Mouse (Mus musculus): ENCODE measurements at regions not wholly inside any gene's neighbourhood (a gene's known extent, or its start where the extent isn't known, plus 50 kb on each side); places are given as distances from the start of the nearest gene placed in this dataset.
A peak's percentile ranks its signal among the peaks of the same experiment; 100 is the strongest.

DNA sequence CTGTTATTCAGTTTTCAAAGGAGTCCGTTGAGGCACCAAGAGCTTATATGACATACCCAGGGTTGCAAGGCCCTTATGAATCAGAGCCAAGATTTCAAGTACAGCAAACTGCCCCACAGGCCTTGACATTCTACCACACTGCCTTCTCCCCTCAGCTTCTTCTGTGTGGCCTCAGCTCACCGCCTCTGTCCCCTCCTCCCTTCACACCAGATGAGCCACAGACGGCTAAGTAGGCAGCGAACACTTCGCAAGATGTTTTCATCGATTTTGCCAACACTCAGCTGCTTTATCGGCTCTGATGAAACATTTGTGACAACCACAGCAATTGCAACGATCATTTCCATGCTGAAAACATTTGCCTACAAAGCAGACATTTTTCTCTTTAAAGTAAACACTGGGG, 556.7 kb downstream of the Insc start:
- no peak for DNase-seq

DNA sequence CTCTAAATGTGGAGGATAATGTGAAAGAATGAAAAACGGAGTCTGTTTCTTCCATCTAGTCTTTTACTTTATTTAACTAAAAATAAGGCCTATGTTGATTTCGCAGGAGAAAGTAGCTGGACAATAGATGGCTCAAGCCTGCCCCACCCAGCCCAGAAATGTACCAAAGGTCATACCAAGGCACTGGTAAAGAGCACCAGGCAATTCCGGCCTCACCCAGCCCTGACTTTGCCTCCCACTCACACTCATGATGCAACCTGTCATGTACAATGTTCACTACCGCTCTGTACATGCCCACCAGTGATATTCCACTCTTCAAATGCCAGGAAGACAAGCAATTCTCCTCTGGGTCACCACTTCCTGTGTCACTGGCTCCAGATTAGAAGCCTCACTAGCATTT, 564.9 kb downstream of the Insc start:
- no peak for DNase-seq

DNA sequence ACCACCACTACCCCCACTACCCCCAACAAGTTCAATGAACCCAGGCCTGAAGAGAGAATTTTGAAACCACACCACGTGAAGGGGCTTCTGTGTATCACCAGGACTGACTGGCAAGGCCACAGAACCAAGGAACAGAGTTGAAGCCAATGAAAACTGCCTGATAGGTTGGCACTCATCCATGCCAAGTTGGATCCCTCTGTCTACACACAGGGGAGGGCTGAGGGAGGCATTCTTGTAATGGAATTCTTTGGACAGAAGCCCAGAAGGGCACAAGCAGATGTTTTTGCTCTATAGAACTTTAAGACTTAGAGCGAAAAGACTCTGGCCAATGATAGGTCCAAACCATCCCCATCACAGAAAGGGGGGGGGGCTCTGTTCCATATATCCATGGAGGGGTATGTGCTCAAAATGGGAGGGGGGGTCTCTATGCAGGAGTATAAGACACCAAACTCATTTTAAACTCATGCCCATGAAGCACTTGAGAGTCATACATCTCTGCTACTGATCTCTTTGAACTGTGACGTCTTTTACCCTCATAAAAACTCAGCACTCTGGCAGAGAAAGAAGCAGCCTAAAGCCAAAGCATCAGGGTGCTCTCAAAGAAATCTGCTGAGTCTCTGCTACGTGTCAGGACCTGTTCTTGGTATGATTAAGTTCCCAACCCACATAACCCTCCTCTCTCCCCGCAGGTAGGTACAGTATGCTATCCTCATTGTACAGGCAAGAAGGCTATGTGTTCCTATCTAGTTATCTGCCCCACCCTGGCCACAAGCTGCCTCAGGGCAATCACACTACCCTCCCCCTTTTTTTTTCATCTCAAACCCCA, 567.1 kb downstream of the Insc start:
- peak; percentile 28 to 43 for DNase-seq

DNA sequence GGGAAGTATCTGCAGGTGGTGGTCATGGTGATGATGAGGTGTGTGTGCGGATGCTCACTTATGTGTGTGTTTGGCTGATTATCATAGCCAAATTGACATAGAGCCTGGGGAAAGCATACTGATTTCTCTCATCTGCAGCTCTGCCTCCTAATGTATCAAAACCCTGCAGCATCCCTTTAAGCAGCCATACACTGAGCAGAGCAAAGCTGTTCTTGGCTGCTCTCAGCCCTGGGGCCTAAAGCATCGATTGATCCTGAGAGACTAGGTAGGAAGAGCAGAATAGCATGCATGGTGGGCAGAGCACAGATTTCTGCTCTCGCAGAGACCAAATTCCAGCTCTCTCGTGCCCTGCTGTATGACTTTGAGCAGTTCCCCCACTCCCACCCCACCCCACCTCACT, 576.0 kb downstream of the Insc start:
- no peak for DNase-seq

DNA sequence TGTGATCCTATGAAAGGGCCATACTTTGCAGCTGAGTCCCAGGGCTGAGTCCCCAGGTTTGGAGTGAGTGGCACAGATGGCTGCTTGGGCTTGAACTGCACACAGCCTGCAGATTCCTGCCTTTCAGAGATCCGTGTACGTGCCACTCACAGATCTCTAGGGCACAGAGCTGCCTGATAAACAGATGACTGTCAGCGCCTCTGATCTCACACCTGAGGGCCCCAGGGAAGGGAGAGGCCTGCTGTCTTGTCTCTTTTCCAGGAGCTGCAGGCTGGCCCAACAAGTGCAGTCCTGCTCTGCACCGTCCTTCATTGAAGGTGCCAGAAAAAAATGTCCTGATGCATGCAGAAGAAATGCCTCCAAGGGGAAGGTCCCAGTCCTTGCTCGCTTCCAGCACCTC, 579.5 kb downstream of the Insc start:
- DNase-seq = no peak

DNA sequence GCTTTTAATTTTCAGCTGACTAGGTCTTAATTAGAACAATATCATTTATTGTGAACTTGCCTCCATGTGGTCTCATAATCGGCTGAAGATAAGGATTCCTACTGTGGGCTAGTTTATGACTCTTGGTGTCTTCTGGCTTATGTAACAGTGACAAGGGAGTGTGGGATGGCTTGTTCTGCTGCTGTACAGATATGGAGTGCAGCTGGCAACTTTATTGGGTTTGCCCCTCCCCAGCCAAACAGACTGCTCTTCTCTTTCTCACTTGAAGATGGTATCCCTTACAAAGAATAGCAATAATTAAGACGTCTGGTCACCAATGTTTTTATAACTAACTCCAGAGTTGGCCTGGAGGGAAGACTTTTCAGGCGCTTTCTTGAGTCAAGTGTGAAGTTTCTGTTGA, 584.8 kb downstream of the Insc start:
- DNase-seq = no peak

DNA sequence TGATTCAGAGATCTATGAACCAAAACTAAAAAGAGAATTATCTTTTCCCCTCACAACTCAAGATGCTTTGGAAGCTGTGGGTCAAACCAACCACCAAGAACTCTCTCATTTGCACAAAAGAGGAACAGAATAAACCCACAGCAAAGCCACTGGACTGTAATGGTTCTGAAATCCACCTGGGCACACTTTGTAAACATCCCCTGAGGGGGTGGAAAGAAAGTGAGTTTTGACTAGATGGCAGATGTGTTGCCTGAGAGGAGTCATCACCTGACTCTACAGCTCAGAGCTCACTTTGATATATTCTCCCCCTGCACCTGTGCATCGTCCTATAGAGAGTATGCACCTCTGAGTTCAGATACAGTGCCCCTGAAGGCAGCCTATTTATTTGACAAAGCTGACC, 588.2 kb downstream of the Insc start:
- DNase-seq = no peak

DNA sequence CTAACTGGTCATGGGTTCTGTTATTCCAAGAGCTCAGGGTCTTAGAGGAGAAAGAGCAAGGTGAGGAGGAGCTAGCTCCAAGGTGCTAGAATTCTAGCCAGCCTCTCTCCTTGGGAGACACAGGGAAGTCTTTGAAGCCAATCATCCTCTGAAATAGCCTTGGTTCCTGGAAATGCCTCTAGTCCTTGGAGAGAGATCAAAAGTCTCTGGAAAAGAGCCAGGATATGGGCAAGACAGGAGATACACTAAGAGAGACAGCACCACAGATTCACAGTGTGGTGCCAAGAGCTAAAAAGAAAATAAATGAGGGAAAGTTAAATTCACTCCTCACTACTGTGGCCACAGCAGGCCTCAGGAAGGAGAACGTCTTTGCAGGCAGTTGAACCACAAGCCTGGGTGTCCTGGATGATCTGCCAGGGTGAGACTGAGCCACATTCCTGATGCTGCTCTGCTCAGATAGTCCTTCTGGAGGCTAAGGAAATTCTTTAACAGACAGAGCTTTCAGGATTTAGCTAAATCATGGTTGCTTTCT, 589.6 kb downstream of the Insc start:
- peak; percentile 63 to 77 for DNase-seq

DNA sequence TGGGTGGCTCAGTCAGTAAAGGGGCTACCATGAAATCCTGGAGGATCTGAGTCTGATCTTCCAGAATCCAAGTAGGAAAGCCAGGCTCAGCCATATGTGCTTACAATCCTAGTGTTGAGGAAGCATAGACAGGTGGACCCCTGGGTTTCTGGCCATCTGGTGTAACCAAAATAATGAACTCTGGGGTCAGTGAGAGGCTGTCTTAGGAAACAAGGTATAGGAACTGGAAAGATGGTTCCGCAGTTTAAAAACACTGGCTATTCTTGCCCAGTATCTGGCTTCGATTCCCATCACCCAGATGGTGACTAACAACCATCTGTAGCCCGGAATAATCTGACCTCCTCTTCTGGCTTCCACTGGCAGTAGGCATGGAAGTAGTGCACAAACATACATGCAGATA, 591.6 kb downstream of the Insc start:
- peak; percentile 20 to 44 for DNase-seq

DNA sequence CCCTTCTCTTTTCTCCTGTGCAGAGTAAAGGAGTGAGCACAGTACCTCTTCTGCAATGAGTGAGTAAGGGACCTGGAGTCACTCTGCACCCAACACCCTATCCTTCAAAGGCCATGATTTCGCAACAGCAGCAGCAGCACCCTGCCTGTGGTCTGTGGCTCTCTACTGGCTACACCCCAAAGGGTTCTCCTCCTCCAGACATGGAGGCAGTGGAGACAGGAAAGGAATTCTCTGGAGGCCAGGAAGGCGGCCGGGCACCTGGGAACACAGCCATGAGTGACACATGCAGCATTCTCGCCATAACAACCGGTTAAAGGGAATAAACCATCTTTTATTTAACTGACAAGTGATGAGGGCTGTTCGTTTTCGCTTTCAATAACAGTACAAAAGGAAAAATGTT, 596.7 kb downstream of the Insc start:
- DNase-seq = peak; percentile 34 to 62

DNA sequence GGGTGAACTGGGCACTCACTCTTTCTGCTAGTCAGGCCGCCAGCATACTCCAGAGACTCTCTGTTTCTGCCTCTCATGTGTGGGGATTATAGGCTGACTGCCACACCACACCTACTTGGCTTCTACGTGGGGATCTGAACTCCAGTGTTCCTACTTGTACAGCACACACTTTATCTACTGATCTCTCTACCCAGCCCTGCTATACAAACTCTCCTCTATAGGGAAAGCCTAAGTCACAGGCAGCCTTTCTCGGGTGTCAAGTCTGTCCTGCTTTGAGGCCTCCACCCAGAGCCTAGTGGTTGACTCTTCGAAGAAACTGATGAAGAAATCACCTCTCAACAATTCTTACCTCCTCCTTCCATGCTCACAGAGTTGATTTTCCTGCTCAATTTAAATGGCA, 597.5 kb downstream of the Insc start:
- DNase-seq = no peak

DNA sequence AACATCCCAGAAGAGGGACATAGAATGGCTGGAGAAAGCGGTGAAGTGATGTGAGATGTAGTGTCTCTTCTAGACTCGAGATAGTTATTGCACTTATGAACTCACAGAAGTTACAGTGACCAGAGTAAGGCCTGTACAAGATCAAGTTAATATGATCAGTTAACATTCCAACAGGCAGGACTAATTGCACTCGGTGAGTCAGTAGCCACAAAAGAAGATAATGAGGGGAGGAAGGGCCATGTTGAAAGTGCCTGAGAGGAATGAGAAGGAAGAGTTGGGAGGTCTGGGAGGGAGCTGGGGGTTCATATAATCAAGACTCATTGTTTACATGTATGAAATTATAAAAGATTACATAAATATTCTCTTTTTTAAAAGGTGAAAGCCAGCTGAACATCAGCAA, 602.3 kb downstream of the Insc start:
- DNase-seq = no peak

DNA sequence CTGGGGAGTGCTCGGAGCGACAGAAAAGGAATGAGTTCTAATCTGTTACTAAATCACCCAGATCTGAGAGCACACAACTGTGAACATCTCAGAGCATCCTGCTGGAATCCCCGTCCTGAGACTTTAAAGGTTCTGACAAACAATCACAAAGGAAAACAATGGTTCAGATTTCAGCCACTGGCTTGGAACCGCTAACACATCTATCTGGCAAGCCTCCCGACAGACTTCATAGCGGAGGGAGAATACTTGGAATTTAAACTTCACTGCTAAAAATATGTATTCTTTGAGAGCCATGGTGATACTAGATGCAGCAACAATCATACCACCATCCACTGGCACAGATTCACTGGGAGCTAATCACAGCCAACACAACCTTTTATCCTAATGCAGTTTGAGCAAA, 615.2 kb downstream of the Insc start:
- no peak for DNase-seq

DNA sequence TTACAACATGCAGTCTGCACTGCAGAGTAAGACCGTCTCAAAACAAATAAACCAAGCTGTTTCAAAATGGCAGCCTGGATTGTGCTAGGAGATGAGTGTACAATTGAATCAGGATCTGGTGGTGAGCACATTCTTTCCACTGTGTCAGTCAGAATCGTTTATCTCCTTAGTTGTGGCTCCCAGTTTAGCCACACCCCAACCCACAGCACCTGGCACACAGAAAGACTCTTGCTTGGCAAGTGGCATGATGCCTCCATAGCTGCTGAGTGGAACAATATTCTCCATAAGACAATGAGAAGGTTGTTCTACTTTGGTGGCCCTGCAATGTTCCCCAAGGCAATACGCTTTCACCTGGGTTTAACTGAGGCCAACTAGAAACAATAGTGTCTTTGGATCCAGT, 616.6 kb downstream of the Insc start:
- no peak for DNase-seq

DNA sequence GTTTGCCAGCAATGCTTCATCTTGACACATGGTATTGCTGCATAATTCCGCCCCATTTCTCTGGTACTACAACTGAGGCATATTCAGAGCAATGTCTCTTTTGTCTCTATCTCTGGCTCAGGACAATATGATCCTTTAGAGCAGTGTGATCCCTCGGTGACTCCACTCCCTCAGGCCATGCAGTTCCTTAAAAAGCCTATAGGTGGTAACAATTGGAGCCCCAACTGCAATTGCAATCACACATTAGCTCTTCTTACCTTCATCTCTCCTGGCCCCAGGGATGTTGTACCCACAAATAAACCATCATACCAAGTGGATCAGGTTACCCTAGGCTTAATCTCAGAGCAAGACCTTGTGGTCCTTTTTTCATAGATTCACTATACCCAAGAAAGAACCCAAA, 618.6 kb downstream of the Insc start:
- DNase-seq = no peak

DNA sequence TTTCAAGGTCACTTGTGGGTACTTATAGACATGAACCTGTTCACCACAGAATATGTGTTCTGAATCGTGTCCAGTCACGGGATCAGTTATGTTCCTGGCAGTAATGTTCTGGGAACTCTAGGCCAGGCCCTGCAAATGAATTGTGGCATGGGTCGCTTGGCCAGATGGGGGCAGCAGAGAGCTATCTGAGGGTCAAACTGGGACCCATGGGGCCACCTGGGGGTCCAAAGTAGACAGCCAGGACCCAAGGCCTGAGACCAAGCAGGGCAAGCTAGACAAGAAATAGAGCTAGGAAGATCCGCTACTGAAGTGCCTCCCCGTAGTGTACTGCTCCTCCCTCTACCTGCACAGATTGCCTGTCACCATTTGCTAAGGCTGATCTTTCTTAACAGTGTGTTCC, 623.4 kb downstream of the Insc start:
- peak; percentile 82 for DNase-seq

DNA sequence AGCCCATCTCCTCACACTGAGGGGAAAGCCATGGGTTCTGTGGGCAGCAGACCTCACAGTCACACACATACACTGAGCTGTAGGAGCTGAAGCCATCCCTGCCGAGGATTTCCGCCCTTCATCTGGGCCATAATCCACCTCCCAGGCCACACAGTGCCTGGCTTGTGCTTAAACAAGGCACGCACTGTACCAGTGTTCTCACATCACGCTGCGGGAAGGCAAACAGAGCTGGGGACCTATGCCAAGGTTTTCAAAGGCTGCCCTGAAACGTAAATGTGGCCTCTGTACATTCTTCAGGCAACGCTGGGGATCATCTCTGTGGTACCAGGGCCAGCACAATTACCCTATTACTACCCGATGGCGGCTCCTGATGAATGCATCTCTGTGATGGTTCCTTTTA, 627.6 kb downstream of the Insc start:
- peak in 1 of 2 experiments; percentile 50 for DNase-seq

DNA sequence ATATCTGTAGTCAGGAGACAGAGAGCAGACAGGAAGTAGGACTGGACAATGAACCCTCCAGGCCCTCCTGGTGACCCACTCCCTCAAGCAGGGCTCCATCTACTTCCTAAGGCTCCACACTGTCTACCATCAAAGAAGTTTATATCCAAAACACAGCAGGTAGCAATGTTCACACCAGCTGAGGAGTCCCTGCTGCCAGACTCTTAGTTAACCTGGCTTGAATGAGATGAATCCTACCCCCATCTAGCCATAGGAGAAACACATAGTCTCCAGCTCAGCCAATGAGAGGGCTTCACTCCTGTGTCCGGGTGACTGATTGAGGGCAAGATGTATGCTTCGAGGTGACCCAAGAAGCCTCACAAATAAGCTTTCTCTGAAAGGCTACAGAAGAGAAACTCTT, 629.4 kb downstream of the Insc start:
- DNase-seq = no peak

DNA sequence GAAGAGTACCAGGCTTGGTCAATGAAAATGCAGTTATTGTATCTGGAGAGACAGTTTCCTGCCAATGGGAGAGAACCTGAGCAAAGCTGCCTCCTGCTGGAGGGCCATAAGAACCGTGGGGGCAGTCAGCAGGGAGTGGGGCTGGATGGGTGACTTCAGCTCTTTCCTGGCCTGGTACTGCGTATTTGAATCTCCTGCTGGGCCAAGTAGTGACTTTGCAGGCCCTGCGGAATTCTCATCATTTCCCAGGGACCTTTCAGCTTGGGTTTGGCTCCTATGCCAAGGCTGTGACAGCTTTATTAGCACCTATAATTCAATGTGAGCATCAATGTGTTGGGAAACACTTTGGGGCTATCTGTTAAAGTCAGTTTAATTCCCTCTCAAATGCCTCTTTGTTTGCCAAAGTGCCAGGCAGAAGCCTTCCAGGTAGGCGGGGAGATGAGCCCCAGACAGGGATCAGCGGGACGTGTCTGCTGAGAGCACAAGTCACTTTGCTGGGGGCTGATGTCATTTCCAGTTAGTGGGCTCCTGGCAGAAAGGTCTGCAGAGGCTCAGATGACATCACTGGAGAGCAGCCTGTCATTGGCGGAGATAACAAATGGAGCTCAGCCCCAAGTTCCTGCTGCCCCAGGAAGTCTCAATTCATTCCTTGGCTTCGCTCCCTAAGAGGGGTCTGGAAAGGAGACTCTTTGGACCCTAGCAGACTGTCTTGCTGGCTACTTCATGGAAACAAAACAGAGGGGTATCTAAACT, 630.5 kb downstream of the Insc start:
- no peak for DNase-seq

DNA sequence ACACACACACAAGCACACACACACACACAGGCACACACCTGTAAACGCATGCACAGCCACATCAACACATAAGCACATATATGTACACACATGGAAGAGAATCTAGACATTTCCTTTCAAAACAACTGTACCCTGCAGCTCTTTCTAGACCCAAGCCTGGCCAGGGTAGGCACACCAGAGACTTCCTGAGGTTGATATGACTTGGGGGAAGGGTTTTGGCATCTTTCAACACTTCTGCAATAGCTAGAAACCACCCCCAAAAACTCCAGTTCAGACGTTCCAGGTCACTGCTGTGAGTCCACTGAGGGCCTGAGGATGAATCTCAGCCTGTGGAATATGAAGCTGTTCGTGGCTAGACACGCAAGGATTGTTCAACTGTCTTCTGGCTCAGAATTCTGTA, 632.6 kb downstream of the Insc start:
- DNase-seq = no peak

DNA sequence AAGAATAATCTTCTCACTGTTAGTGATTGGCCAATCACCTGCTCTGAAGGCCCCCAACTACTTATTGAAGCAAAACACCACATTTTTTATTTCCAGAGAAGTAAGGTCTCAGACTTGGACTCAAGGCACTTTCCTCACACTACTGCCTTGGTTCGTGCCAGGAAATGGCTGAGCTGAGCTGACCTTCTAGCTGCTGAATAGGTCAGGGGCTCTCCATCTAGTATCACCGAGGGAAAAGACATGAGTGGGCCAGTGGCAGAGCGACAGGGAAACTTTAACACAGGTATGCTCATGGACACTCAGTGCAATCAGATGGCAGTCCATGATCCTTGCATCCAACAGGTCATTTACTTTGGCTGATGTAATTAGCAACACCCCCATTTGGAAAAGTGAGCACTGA, 635.3 kb downstream of the Insc start:
- DNase-seq = no peak

DNA sequence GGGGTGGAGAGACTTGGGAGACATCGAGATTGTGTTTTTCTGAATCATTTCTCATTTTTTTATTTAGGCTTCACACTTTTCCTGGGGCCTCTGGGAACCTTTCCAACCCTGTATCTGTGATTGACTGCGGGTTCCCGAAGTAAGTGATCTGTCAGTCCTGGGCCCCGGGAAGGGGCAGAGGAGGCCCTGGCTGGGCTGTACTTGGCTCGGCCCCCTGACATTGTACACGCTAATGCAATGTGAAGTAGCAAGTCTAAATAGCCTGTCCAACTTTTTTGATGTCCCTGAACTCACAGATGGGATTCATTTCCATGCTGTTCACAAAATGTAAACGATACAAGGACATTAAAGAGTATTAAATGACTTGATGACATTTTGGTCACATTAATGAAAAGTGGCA, 636.1 kb downstream of the Insc start:
- peak in 1 of 2 experiments; percentile 26 for DNase-seq

DNA sequence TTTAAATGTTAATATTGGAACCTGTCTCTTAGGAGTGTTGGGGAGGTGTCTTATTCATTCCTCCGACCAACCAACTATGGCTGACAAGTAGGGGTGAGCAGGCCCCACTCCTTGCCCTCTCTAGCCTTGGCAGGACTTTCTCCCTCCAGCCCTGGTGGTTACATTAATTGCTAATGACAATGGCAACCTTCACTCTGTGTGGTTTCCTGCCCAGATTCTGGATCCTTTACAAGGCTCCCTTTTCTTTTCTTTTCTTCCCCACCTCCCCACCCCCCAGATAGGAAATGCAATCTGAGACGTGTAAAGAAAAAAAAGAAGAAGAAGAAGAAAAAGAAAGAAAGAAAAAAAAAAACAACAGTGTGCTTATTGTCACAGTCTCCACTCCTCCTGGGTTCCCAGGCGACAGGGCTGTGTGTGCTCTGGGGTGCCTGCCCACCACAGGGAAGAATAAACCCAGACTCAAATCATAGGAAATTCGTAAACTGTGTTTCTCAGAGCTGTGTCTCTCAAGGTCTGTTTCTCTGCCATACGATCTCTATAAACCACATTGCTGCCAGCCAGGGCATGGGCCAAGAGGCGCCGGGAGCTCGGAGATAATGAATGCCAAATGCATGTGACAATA, 637.6 kb downstream of the Insc start:
- DNase-seq = peak; percentile 25 to 42

DNA sequence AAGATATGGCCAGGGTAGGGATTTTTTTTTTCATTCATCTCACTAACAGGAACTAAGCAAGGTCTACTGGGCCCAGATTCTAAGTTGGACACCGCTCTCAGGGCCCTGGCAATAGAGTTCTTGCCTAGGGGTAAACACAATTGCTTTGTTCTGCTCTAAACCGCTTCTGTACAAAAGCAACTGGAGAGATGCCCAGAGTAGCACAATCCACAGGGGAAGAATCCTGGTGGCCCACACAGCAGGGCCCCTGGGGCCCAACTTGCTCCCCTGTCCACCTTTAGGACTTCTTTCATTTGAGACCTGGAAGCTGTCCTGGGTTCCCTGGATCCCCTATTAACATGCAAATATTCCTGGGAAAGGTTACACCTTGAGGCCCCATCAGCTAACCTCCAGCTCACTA, 639.4 kb downstream of the Insc start:
- peak in 1 of 2 experiments; percentile 17 for DNase-seq

Data from cerebellum, postnatal 10 days (tissue).